Mouse (Mus musculus): ENCODE measurements around the gene Gm42906.

GRCm38 (mm10) chr5:151376931-151377330 is 51.0 kb downstream of the Gm42906 start:
- TF ChIP-seq CTCF (conservative IDR thresholded peaks at IDR 0.05; ENCODE audit: insufficient read depth, insufficient read length, low read depth, low read length) (no peak), POLR2A (IDR thresholded peaks at IDR 0.05; ENCODE audit: low read depth, low read length) (no peak)
